ENCODE assay signal across 10 mouse cellular contexts in the genomic region with DNA sequence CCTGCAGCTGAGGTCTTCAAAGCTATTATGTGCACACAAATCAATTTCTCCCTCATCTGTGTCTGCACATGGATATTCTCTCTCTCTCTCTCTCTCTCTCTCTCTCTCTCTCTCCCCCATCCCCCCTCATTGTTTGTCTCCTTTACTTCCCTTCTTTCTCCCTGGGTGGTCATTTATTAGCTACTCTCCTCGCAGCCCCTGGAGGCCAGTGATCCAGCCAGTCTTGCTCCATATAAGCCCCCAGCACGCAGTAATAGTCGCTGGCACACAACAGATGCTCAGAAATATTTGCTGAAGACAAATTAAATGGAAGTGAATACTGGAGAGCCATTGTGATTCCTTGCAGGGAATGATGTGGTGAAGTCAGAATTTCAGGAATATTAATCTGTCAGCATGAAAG. TPM values are rescaled to one million over a fixed set of nuclear protein-coding genes. Genes with fewer than 3 reads are reported as not detected.
A peak's percentile ranks its signal among the peaks of the same experiment; 100 is the strongest.
DNase-seq lines count a peak whose midpoint lies in the region; ATAC-seq and TF ChIP-seq lines count a peak whose summit lies in the region.
"Had no signal": no experiment of that assay in that cellular context is flagged by ENCODE, and none has a peak within 500 bp of the region (broad histone marks: within the 10 kb centered on the region; RNA-seq: fewer than 3 reads in every experiment).

No protein-coding gene starts in this region.

- no peak for ATAC-seq in forebrain, embryonic 13.5 days
- no peak for ATAC-seq in forebrain, embryonic 16.5 days
- no peak for ATAC-seq in kidney, postnatal 0 days (replicated peaks; ENCODE audit: low FRiP score, low read depth)
- peak; percentile 36; the same call in 1 of the 2 replicates for ATAC-seq in midbrain, embryonic 11.5 days (ENCODE audit: low FRiP score)
- no peak for ATAC-seq in stomach, embryonic 14.5 days (ENCODE audit: insufficient number of reproducible peaks, insufficient read depth, low FRiP score, low read depth)

- H3K36me3 ChIP-seq in forebrain, embryonic 13.5 days (ENCODE audit: poor library complexity, severe bottlenecking) = no peaks in the 10 kb centered on the region
- no peaks in the 10 kb centered on the region for H3K36me3 ChIP-seq in forebrain, embryonic 16.5 days (ENCODE audit: control insufficient read depth, insufficient read depth)
- H3K36me3 ChIP-seq in kidney, postnatal 0 days (ENCODE audit: insufficient read depth, low read length) = no peaks in the 10 kb centered on the region
- no peaks in the 10 kb centered on the region for H3K36me3 ChIP-seq in kidney, adult 2 months (ENCODE audit: control insufficient read depth, insufficient read depth, low read length)
- no peaks in the 10 kb centered on the region for H3K36me3 ChIP-seq in midbrain, embryonic 11.5 days (ENCODE audit: control insufficient read depth, insufficient read depth, low read length)
- H3K36me3 ChIP-seq in stomach, embryonic 14.5 days (ENCODE audit: control insufficient read depth, insufficient read depth, low read length) = no peaks in the 10 kb centered on the region
- H3K36me3 ChIP-seq: embryonic facial prominence, embryonic 12.5 days had no signal

- H3K4me3 ChIP-seq in forebrain, embryonic 13.5 days = no peak overlapping the region
- no peak overlapping the region for H3K4me3 ChIP-seq in forebrain, embryonic 16.5 days (replicated peaks; ENCODE audit: low read length)
- H3K4me3 ChIP-seq in kidney, postnatal 0 days (replicated peaks; ENCODE audit: low read depth, low read length) = peak overlapping the region; percentile 9; the same call in 1 of the 2 replicates
- no peak overlapping the region for H3K4me3 ChIP-seq in kidney, adult 2 months (ENCODE audit: insufficient read depth, low read depth, low read length)
- H3K4me3 ChIP-seq in midbrain, embryonic 11.5 days (ENCODE audit: low read depth, low read length) = no peak overlapping the region
- 0 out of 2 replicates have a peak overlapping the region, but pooled peaks have one; percentile 52 for H3K4me3 ChIP-seq in stomach, embryonic 14.5 days (ENCODE audit: low read depth, low read length)
- H3K4me3 ChIP-seq: embryonic facial prominence, embryonic 12.5 days had no signal

- peaks cover 44% of the 10 kb centered on the region for H3K27me3 ChIP-seq in forebrain, embryonic 13.5 days
- H3K27me3 ChIP-seq in forebrain, embryonic 16.5 days (replicated peaks; ENCODE audit: control insufficient read depth, insufficient read depth, low read length) = peaks cover 12% of the 10 kb centered on the region
- no peaks in the 10 kb centered on the region for H3K27me3 ChIP-seq in kidney, postnatal 0 days (ENCODE audit: insufficient read depth, low read length)
- H3K27me3 ChIP-seq in kidney, adult 2 months (replicated peaks; ENCODE audit: control insufficient read depth, insufficient read depth, low read length) = no peaks in the 10 kb centered on the region
- H3K27me3 ChIP-seq in midbrain, embryonic 11.5 days (ENCODE audit: control insufficient read depth, insufficient read depth, low read length) = peaks cover 19% of the 10 kb centered on the region
- H3K27me3 ChIP-seq in stomach, embryonic 14.5 days (ENCODE audit: control insufficient read depth, insufficient read depth, low read length) = no peaks in the 10 kb centered on the region

- DNase-seq in kidney, postnatal 0 days (ENCODE audit: low spot score) = no peak
- no peak for DNase-seq in kidney, adult 2 months
- peak; percentile 87 for DNase-seq in midbrain, embryonic 11.5 days (ENCODE audit: low spot score, missing footprints)
- DNase-seq in cerebellum, postnatal 36 days = no peak
- no peak for DNase-seq in c-Kit-positive CD71-positive TER-119-positive erythroid progenitor cells, embryonic 14.5 days (ENCODE audit: low spot score)
- DNase-seq: cerebellum, adult 2 months had no signal

- TF ChIP-seq CTCF in kidney, postnatal 0 days (IDR thresholded peaks at IDR 0.05; ENCODE audit: low read depth) = no peak
- TF ChIP-seq CTCF in kidney, adult 2 months (conservative IDR thresholded peaks at IDR 0.05; ENCODE audit: insufficient read depth, insufficient read length, low read depth, low read length) = no peak

- 0 out of 2 replicates have a peak overlapping the region, but pooled peaks have one; percentile 21 for H3K9ac ChIP-seq in forebrain, embryonic 13.5 days
- H3K9ac ChIP-seq in forebrain, embryonic 16.5 days (replicated peaks; ENCODE audit: low read depth, low read length) = no peak overlapping the region
- H3K9ac ChIP-seq in kidney, postnatal 0 days (ENCODE audit: low read depth, low read length) = no peak overlapping the region
- H3K9ac ChIP-seq in midbrain, embryonic 11.5 days (ENCODE audit: low read length) = no peak overlapping the region
- no peak overlapping the region; the same call in 1 of the 2 replicates for H3K9ac ChIP-seq in stomach, embryonic 14.5 days (replicated peaks; ENCODE audit: low read depth, low read length)
- H3K9ac ChIP-seq: embryonic facial prominence, embryonic 12.5 days had no signal

- no peaks in the 10 kb centered on the region for H3K9me3 ChIP-seq in forebrain, embryonic 13.5 days (replicated peaks)
- no peaks in the 10 kb centered on the region for H3K9me3 ChIP-seq in forebrain, embryonic 16.5 days (ENCODE audit: control insufficient read depth, low read length)
- H3K9me3 ChIP-seq in kidney, postnatal 0 days (replicated peaks; ENCODE audit: low read length) = no peaks in the 10 kb centered on the region
- H3K9me3 ChIP-seq in midbrain, embryonic 11.5 days (ENCODE audit: control insufficient read depth, low read length) = no peaks in the 10 kb centered on the region
- H3K9me3 ChIP-seq in stomach, embryonic 14.5 days (ENCODE audit: control insufficient read depth, low read depth, low read length) = no peaks in the 10 kb centered on the region
- H3K9me3 ChIP-seq: embryonic facial prominence, embryonic 12.5 days had no signal

- no peak overlapping the region for H3K27ac ChIP-seq in forebrain, embryonic 13.5 days
- H3K27ac ChIP-seq in forebrain, embryonic 16.5 days (ENCODE audit: low read length) = no peak overlapping the region
- H3K27ac ChIP-seq in kidney, postnatal 0 days = no peak overlapping the region
- no peak overlapping the region for H3K27ac ChIP-seq in kidney, adult 2 months (ENCODE audit: insufficient read depth, low read depth, low read length)
- H3K27ac ChIP-seq in midbrain, embryonic 11.5 days (ENCODE audit: low read depth, low read length) = no peak overlapping the region
- H3K27ac ChIP-seq in stomach, embryonic 14.5 days (ENCODE audit: low read length) = no peak overlapping the region; the same call in 1 of the 2 replicates
- H3K27ac ChIP-seq: embryonic facial prominence, embryonic 12.5 days had no signal

- H3K4me1 ChIP-seq in forebrain, embryonic 13.5 days = peaks cover 42% of the 10 kb centered on the region
- peaks cover 16% of the 10 kb centered on the region for H3K4me1 ChIP-seq in forebrain, embryonic 16.5 days (replicated peaks; ENCODE audit: control insufficient read depth, insufficient read depth, low read length)
- H3K4me1 ChIP-seq in kidney, postnatal 0 days (replicated peaks; ENCODE audit: insufficient read depth, low read length) = peaks cover 39% of the 10 kb centered on the region
- H3K4me1 ChIP-seq in kidney, adult 2 months (ENCODE audit: control insufficient read depth, insufficient read depth, low read length) = no peaks in the 10 kb centered on the region; the same call in 1 of the 2 replicates
- peaks cover 27% of the 10 kb centered on the region for H3K4me1 ChIP-seq in midbrain, embryonic 11.5 days (ENCODE audit: control insufficient read depth, insufficient read depth, low read length)
- peaks cover 39% of the 10 kb centered on the region for H3K4me1 ChIP-seq in stomach, embryonic 14.5 days (ENCODE audit: control insufficient read depth, insufficient read depth, low read length)

- H3K4me2 ChIP-seq in forebrain, embryonic 13.5 days = peak overlapping the region; percentile 85
- H3K4me2 ChIP-seq in forebrain, embryonic 16.5 days (ENCODE audit: low read length) = no peak overlapping the region
- peak overlapping the region; percentile 64 for H3K4me2 ChIP-seq in kidney, postnatal 0 days (ENCODE audit: low read length)
- H3K4me2 ChIP-seq in midbrain, embryonic 11.5 days = peak overlapping the region; percentile 30; the same call in 1 of the 2 replicates
- peak overlapping the region; percentile 74 for H3K4me2 ChIP-seq in stomach, embryonic 14.5 days (replicated peaks; ENCODE audit: low read depth, low read length)
- H3K4me2 ChIP-seq: embryonic facial prominence, embryonic 12.5 days had no signal

- no peak for TF ChIP-seq POLR2A in kidney, adult 2 months (IDR thresholded peaks at IDR 0.05; ENCODE audit: low read depth, low read length)

- 17% methylated on average over 3 of the region's 3 CpGs for WGBS in forebrain, embryonic 13.5 days
- WGBS in forebrain, embryonic 16.5 days = 15% methylated on average over 3 of the region's 3 CpGs
- 30% methylated on average over 3 of the region's 3 CpGs for WGBS in kidney, postnatal 0 days
- WGBS in kidney, adult 2 months = 77% methylated on average over 3 of the region's 3 CpGs
- WGBS in midbrain, embryonic 11.5 days = 16% methylated on average over 3 of the region's 3 CpGs
- WGBS in stomach, embryonic 14.5 days = 29% methylated on average over 3 of the region's 3 CpGs

RNA-seq across cellular contexts. Expression of a gene that starts 2.2 kb away (rescaled TPM):
- 5.2 and 6.0 TPM in 2 replicates for polyA plus RNA-seq in forebrain, embryonic 13.5 days (2015; fragmentation: Nextera tagmentation; extraction: Ambion mirVana)
- polyA plus RNA-seq in forebrain, embryonic 16.5 days (2015; fragmentation: Nextera tagmentation; extraction: Ambion mirVana) = 5.0 and 5.9 TPM in 2 replicates
- polyA plus RNA-seq in kidney, postnatal 0 days (2015; fragmentation: Nextera tagmentation; extraction: Ambion mirVana) = 19.9 and 21.3 TPM in 2 replicates
- 5.9 and 7.1 TPM in 2 replicates for polyA plus RNA-seq in kidney, adult 2 months (2012; rRNA removed)
- 6.3 and 6.4 TPM in 2 replicates for polyA plus RNA-seq in midbrain, embryonic 11.5 days (2014; fragmentation: Nextera tagmentation; extraction: Ambion mirVana)
- polyA plus RNA-seq in stomach, embryonic 14.5 days (2014; fragmentation: Nextera tagmentation; extraction: Ambion mirVana) = 25.8 and 27.2 TPM in 2 replicates

Comparison
In these comparisons a context has a peak if more than half of its experiments do, and no peak if none do; other contexts are left out.
1. H3K4me3 ChIP-seq: peak in kidney, postnatal 0 days (single experiment) and stomach, embryonic 14.5 days (single experiment); none in forebrain, embryonic 13.5 days (single experiment), forebrain, embryonic 16.5 days (single experiment), kidney, adult 2 months (single experiment) and midbrain, embryonic 11.5 days (single experiment).